In genomic region chr1:54690291-54690965, GRCm38 (mm10) we compare ENCODE assay signal across 9 mouse cellular contexts.
A peak's percentile ranks its signal among the peaks of the same experiment; 100 is the strongest.
DNase-seq lines count a peak whose midpoint lies in the region; ATAC-seq lines count a peak whose summit lies in the region.
"Had no signal": no experiment of that assay in that cellular context is flagged by ENCODE, and none has a peak within 500 bp of the region (broad histone marks: within the 10 kb centered on the region; RNA-seq: fewer than 3 reads in every experiment).

No protein-coding gene starts in this region.

- no peak overlapping the region for H3K4me3 ChIP-seq in hindbrain, embryonic 12.5 days
- H3K4me3 ChIP-seq in hindbrain, embryonic 10.5 days = no peak overlapping the region
- H3K4me3 ChIP-seq in heart, embryonic 14.5 days (ENCODE audit: control insufficient read depth in 1 of 2, insufficient read depth in 1 of 2, low read depth in 1 of 2, low read length in 2 of 2) = 0 out of 4 replicates have a peak overlapping the region, but pooled peaks of 1 of the 2 experiments have one; percentile 6

- no peaks in the 10 kb centered on the region for H3K27me3 ChIP-seq in hindbrain, embryonic 12.5 days
- no peaks in the 10 kb centered on the region for H3K27me3 ChIP-seq in hindbrain, embryonic 10.5 days (ENCODE audit: insufficient read depth, poor library complexity, severe bottlenecking)
- no peaks in the 10 kb centered on the region for H3K27me3 ChIP-seq in heart, embryonic 14.5 days (ENCODE audit: control insufficient read depth, insufficient read depth, low read length)

- peak; percentile 35; the same call in 1 of the 2 replicates for ATAC-seq in hindbrain, embryonic 12.5 days (ENCODE audit: low FRiP score)
- peak; percentile 71 for ATAC-seq in heart, embryonic 14.5 days (ENCODE audit: insufficient number of reproducible peaks, insufficient read depth, low FRiP score, low read depth)

- H3K36me3 ChIP-seq in hindbrain, embryonic 12.5 days = no peaks in the 10 kb centered on the region
- H3K36me3 ChIP-seq in hindbrain, embryonic 10.5 days = no peaks in the 10 kb centered on the region
- H3K36me3 ChIP-seq in heart, embryonic 14.5 days (ENCODE audit: control insufficient read depth, insufficient read depth, low read length) = no peaks in the 10 kb centered on the region

- H3K4me2 ChIP-seq in hindbrain, embryonic 12.5 days (replicated peaks) = no peak overlapping the region
- H3K4me2 ChIP-seq in heart, embryonic 14.5 days (ENCODE audit: low read length) = peak overlapping the region; percentile 54

- WGBS in hindbrain, embryonic 12.5 days = 67% methylated on average over 13 of the region's 13 CpGs
- 85% methylated on average over 13 of the region's 13 CpGs for WGBS in hindbrain, embryonic 10.5 days
- 28% methylated on average over 13 of the region's 13 CpGs for WGBS in heart, embryonic 14.5 days

- no peak overlapping the region for H3K9ac ChIP-seq in hindbrain, embryonic 12.5 days
- H3K9ac ChIP-seq in heart, embryonic 14.5 days (ENCODE audit: low read length) = peak overlapping the region; percentile 35; the same call in 1 of the 2 replicates

- no peak for DNase-seq in hindbrain, embryonic 10.5 days (ENCODE audit: low spot score)
- peak; percentile 57 for DNase-seq in brain, adult 2 months (ENCODE audit: low read depth, low spot score)
- DNase-seq in lung, postnatal 25 days (ENCODE audit: low spot score) = peak; percentile 68
- no peak for DNase-seq in spleen, adult 18-20 months
- DNase-seq in c-Kit-positive CD71-positive TER-119-positive erythroid progenitor cells, embryonic 14.5 days (ENCODE audit: low spot score) = no peak
- DNase-seq in gastrocnemius, postnatal 36 days = no peak
- DNase-seq: thymus, postnatal 14 days had no signal

- H3K4me1 ChIP-seq in hindbrain, embryonic 12.5 days = no peaks in the 10 kb centered on the region
- H3K4me1 ChIP-seq in hindbrain, embryonic 10.5 days (replicated peaks) = no peaks in the 10 kb centered on the region
- H3K4me1 ChIP-seq in heart, embryonic 14.5 days (ENCODE audit: control insufficient read depth in 2 of 2, insufficient read depth in 2 of 2, low read length in 2 of 2) = peaks cover 2 to 7% of the 10 kb centered on the region in 2 experiments

- H3K27ac ChIP-seq in hindbrain, embryonic 12.5 days = no peak overlapping the region
- no peak overlapping the region for H3K27ac ChIP-seq in hindbrain, embryonic 10.5 days
- H3K27ac ChIP-seq in heart, embryonic 14.5 days (replicated peaks in 1 of 2; ENCODE audit: control insufficient read depth in 1 of 2, insufficient read depth in 1 of 2, low read depth in 2 of 2, low read length in 2 of 2) = peak overlapping the region; percentile 8 to 51; a peak in 1 of 4 replicates

- no peaks in the 10 kb centered on the region for H3K9me3 ChIP-seq in hindbrain, embryonic 12.5 days (replicated peaks)
- H3K9me3 ChIP-seq in hindbrain, embryonic 10.5 days = no peaks in the 10 kb centered on the region
- H3K9me3 ChIP-seq in heart, embryonic 14.5 days (ENCODE audit: control insufficient read depth, low read length) = 0 out of 2 replicates have a peak, but pooled peaks cover 1% of the 10 kb centered on the region

- intact Hi-C loops in gastrocnemius, postnatal 36 days (cut with DNase I) = no loop called here

Comparison
In these comparisons a context has a peak if more than half of its experiments do, and no peak if none do; other contexts are left out.
1. H3K27ac ChIP-seq: peak in heart, embryonic 14.5 days (2 of 2); none in hindbrain, embryonic 12.5 days (single experiment) and hindbrain, embryonic 10.5 days (single experiment).
2. DNase-seq: peak in brain, adult 2 months (single experiment) and lung, postnatal 25 days (single experiment); none in hindbrain, embryonic 10.5 days (single experiment), spleen, adult 18-20 months (0 of 2), c-Kit-positive CD71-positive TER-119-positive erythroid progenitor cells, embryonic 14.5 days (single experiment) and gastrocnemius, postnatal 36 days (0 of 2).